Mouse (Mus musculus) embryonic fibroblast, embryonic 13.5 days (primary cell): ENCODE results near the gene Akap9. TPM values are rescaled to one million over a fixed set of nuclear protein-coding genes. Genes with fewer than 3 reads are reported as not detected.

Source experiments
- H3K27ac ChIP-seq: 2 replicates; pipeline ENCODE4 v1.5.1; 2012; ENCODE audit warnings: low read length, control low read depth, inconsistent platforms; ENCODE audit not compliant: insufficient read depth
- H3K4me1 ChIP-seq: 2 replicates; pipeline ENCODE4 v1.6.1; 2011; ENCODE audit warnings: low read length; ENCODE audit not compliant: control insufficient read depth, insufficient read depth
- H3K4me3 ChIP-seq: 2 replicates; pipeline ENCODE4 v1.5.1; 2011; ENCODE audit warnings: mild to moderate bottlenecking, control low read depth, low read length; ENCODE audit not compliant: insufficient read depth
- CTCF ChIP-seq: IDR thresholded peaks from 2 replicates; pipeline ENCODE4 v1.5.1; 2011; ENCODE audit warnings: mild to moderate bottlenecking, control low read depth, low read length, moderate library complexity, borderline replicate concordance; ENCODE audit not compliant: insufficient read depth
- POLR2A ChIP-seq: IDR thresholded peaks from 2 replicates; pipeline ENCODE4 v1.6.1; 2011; ENCODE audit warnings: low read depth, mild to moderate bottlenecking, control low read depth, low read length, moderate library complexity
- polyA plus RNA-seq: library from polyadenylated mRNA; stranded (reverse); fragments of >200 nt; gene quantifications from 2 replicates; pipeline ENCODE4 v1.2.4, GENCODE M21; 2011; ENCODE audit warnings: low read depth; ENCODE audit not compliant: missing spikeins, insufficient read length

Akap9 gene
- polyA plus RNA-seq, 1 experiment = 31.1 TPM

GRCm38 (mm10) chr5:4081513-4081912, 153.7 kb downstream of the Akap9 start:
- Histone ChIP-seq H3K4me1 (no peaks in the 10 kb centered on the region), H3K27ac (no peak overlapping the region), H3K4me3 (no peak overlapping the region)
- TF ChIP-seq CTCF = no peak
- no peak for TF ChIP-seq POLR2A

GRCm38 (mm10) chr5:4084948-4085347, 157.1 kb downstream of the Akap9 start:
- H3K4me3 ChIP-seq = no peak overlapping the region
- H3K4me1 ChIP-seq = no peaks in the 10 kb centered on the region
- H3K27ac ChIP-seq = no peak overlapping the region
- TF ChIP-seq POLR2A = no peak
- no peak for TF ChIP-seq CTCF

- Histone ChIP-seq H3K4me3 (no peak overlapping the region), H3K4me1 (no peaks in the 10 kb centered on the region), H3K27ac (no peak overlapping the region)
- no peak for TF ChIP-seq POLR2A
- no peak for TF ChIP-seq CTCF
Measured at GRCm38 (mm10) chr5:4086309-4086708, 158.5 kb downstream of the Akap9 start.

GRCm38 (mm10) chr5:4088190-4088589, 160.3 kb downstream of the Akap9 start:
- no peak overlapping the region for H3K27ac ChIP-seq
- no peak overlapping the region for H3K4me3 ChIP-seq
- H3K4me1 ChIP-seq = no peaks in the 10 kb centered on the region
- TF ChIP-seq CTCF = no peak
- no peak for TF ChIP-seq POLR2A

GRCm38 (mm10) chr5:4094471-4094870, 166.6 kb downstream of the Akap9 start:
- TF ChIP-seq CTCF (no peak), POLR2A (no peak)
- Histone ChIP-seq H3K4me1 (no peaks in the 10 kb centered on the region), H3K27ac (no peak overlapping the region), H3K4me3 (no peak overlapping the region)

- Histone ChIP-seq H3K27ac (no peak overlapping the region), H3K4me3 (no peak overlapping the region), H3K4me1 (no peaks in the 10 kb centered on the region; the same call in 1 of the 2 replicates)
- TF ChIP-seq POLR2A (no peak), CTCF (no peak)
Measured at GRCm38 (mm10) chr5:4101031-4101430, 173.2 kb downstream of the Akap9 start.

GRCm38 (mm10) chr5:4101770-4102169, 173.9 kb downstream of the Akap9 start:
- no peak overlapping the region for H3K27ac ChIP-seq
- TF ChIP-seq CTCF (no peak), POLR2A (no peak)
- no peaks in the 10 kb centered on the region; the same call in 1 of the 2 replicates for H3K4me1 ChIP-seq
- H3K4me3 ChIP-seq = peak overlapping the region; percentile 35

GRCm38 (mm10) chr5:4103626-4104340, 175.9 kb downstream of the Akap9 start:
- H3K27ac ChIP-seq = peak overlapping the region; percentile 89

GRCm38 (mm10) chr5:4104341-4105040, 176.6 kb downstream of the Akap9 start, which contains the start of gene Cyp51:
Cyp51 (minus strand) TSS chr5:4104746.
- TF ChIP-seq CTCF (no peak), POLR2A (peak; percentile 74)
- Histone ChIP-seq H3K4me3 (peak within 1 kb of the TSS; percentile 92), H3K27ac (peak within 1 kb of the TSS; percentile 89), H3K4me1 (no peaks in the 10 kb centered on the region; the same call in 1 of the 2 replicates)

More at GRCm38 (mm10) chr5:4103626-4104340, 175.9 kb downstream of the Akap9 start:
- Histone ChIP-seq H3K4me1 (no peaks in the 10 kb centered on the region; the same call in 1 of the 2 replicates), H3K4me3 (peak overlapping the region; percentile 92)
- TF ChIP-seq CTCF = no peak
- no peak for TF ChIP-seq POLR2A
